Mouse (Mus musculus): ENCODE measurements around the gene Myo9a. TPM values are rescaled to one million over a fixed set of nuclear protein-coding genes. Genes with fewer than 3 reads are reported as not detected.
"Not testable (repeated sequence)": the region's sequence is repeated elsewhere in the genome, so short reads cannot be mapped to it uniquely, and the experiment has no call there.

The Myo9a gene
- polyA plus RNA-seq, 1 experiment from 2014 or later: 27.2 TPM

- H3K36me3 ChIP-seq (ENCODE audit: control insufficient read depth, insufficient read depth); H3K4me1 ChIP-seq (replicated peaks; ENCODE audit: control insufficient read depth, insufficient read depth, low read length); H3K9ac ChIP-seq (replicated peaks; ENCODE audit: low read depth, low read length); H3K27ac ChIP-seq (ENCODE audit: low read length); ATAC-seq; H3K9me3 ChIP-seq (ENCODE audit: control insufficient read depth, low read length); H3K4me2 ChIP-seq (ENCODE audit: low read length); H3K27me3 ChIP-seq (replicated peaks; ENCODE audit: control insufficient read depth, insufficient read depth, low read length); H3K4me3 ChIP-seq (replicated peaks; ENCODE audit: low read length): not testable (repeated sequence)
- 83% methylated on average over 3 of the region's 3 CpGs for whole genome bisulfite sequencing
Observed at GRCm38 (mm10) chr9:59806046-59806774, 55.5 kb downstream of the Myo9a start.

- Histone ChIP-seq H3K9me3 (ENCODE audit: control insufficient read depth, low read length) (no peaks in the 10 kb centered on the region), H3K4me1 (replicated peaks; ENCODE audit: control insufficient read depth, insufficient read depth, low read length) (no peaks in the 10 kb centered on the region), H3K36me3 (ENCODE audit: control insufficient read depth, insufficient read depth) (peaks cover 3% of the 10 kb centered on the region; the same call in 1 of the 2 replicates), H3K27me3 (replicated peaks; ENCODE audit: control insufficient read depth, insufficient read depth, low read length) (no peaks in the 10 kb centered on the region), H3K9ac (replicated peaks; ENCODE audit: low read depth, low read length) (no peak overlapping the region), H3K4me3 (replicated peaks; ENCODE audit: low read length) (no peak overlapping the region), H3K27ac (ENCODE audit: low read length) (no peak overlapping the region), H3K4me2 (ENCODE audit: low read length) (no peak overlapping the region)
- no peak for ATAC-seq
Observed at GRCm38 (mm10) chr9:59884551-59884950, 133.9 kb downstream of the Myo9a start.

- 93% methylated on average over 1 of the region's 1 CpGs for WGBS
- Histone ChIP-seq H3K9ac (replicated peaks; ENCODE audit: low read depth, low read length) (no peak overlapping the region), H3K27ac (ENCODE audit: low read length) (no peak overlapping the region), H3K4me1 (replicated peaks; ENCODE audit: control insufficient read depth, insufficient read depth, low read length) (no peaks in the 10 kb centered on the region), H3K36me3 (ENCODE audit: control insufficient read depth, insufficient read depth) (peaks cover 13% of the 10 kb centered on the region), H3K4me2 (ENCODE audit: low read length) (no peak overlapping the region), H3K4me3 (replicated peaks; ENCODE audit: low read length) (no peak overlapping the region), H3K27me3 (replicated peaks; ENCODE audit: control insufficient read depth, insufficient read depth, low read length) (no peaks in the 10 kb centered on the region), H3K9me3 (ENCODE audit: control insufficient read depth, low read length) (no peaks in the 10 kb centered on the region)
- no peak for ATAC-seq
Observed at GRCm38 (mm10) chr9:59903382-59903781, 152.7 kb downstream of the Myo9a start.

- Histone ChIP-seq H3K4me2 (ENCODE audit: low read length) (no peak overlapping the region), H3K9me3 (ENCODE audit: control insufficient read depth, low read length) (no peaks in the 10 kb centered on the region), H3K9ac (replicated peaks; ENCODE audit: low read depth, low read length) (no peak overlapping the region), H3K27me3 (replicated peaks; ENCODE audit: control insufficient read depth, insufficient read depth, low read length) (no peaks in the 10 kb centered on the region), H3K27ac (ENCODE audit: low read length) (no peak overlapping the region), H3K36me3 (ENCODE audit: control insufficient read depth, insufficient read depth) (peaks cover 7% of the 10 kb centered on the region; the same call in 1 of the 2 replicates), H3K4me3 (replicated peaks; ENCODE audit: low read length) (no peak overlapping the region), H3K4me1 (replicated peaks; ENCODE audit: control insufficient read depth, insufficient read depth, low read length) (no peaks in the 10 kb centered on the region)
- no peak for ATAC-seq
- 100% methylated on average over 1 of the region's 1 CpGs for WGBS
Observed at GRCm38 (mm10) chr9:59914761-59915160, 164.1 kb downstream of the Myo9a start.

GRCm38 (mm10) chr9:59930248-59930647 lies 179.6 kb downstream of the Myo9a start:
- Histone ChIP-seq H3K27ac (ENCODE audit: low read length) (no peak overlapping the region), H3K27me3 (replicated peaks; ENCODE audit: control insufficient read depth, insufficient read depth, low read length) (no peaks in the 10 kb centered on the region), H3K4me3 (replicated peaks; ENCODE audit: low read length) (no peak overlapping the region), H3K4me1 (replicated peaks; ENCODE audit: control insufficient read depth, insufficient read depth, low read length) (no peaks in the 10 kb centered on the region), H3K9ac (replicated peaks; ENCODE audit: low read depth, low read length) (no peak overlapping the region), H3K36me3 (ENCODE audit: control insufficient read depth, insufficient read depth) (peaks cover 4% of the 10 kb centered on the region), H3K4me2 (ENCODE audit: low read length) (no peak overlapping the region), H3K9me3 (ENCODE audit: control insufficient read depth, low read length) (no peaks in the 10 kb centered on the region)
- 76% methylated on average over 3 of the region's 3 CpGs for WGBS
- ATAC-seq: no peak

GRCm38 (mm10) chr9:59935866-59936265 lies 185.2 kb downstream of the Myo9a start:
- not testable (repeated sequence) for H3K9ac ChIP-seq (replicated peaks; ENCODE audit: low read depth, low read length); H3K36me3 ChIP-seq (ENCODE audit: control insufficient read depth, insufficient read depth); H3K27me3 ChIP-seq (replicated peaks; ENCODE audit: control insufficient read depth, insufficient read depth, low read length); ATAC-seq; H3K27ac ChIP-seq (ENCODE audit: low read length); H3K9me3 ChIP-seq (ENCODE audit: control insufficient read depth, low read length); H3K4me2 ChIP-seq (ENCODE audit: low read length); H3K4me1 ChIP-seq (replicated peaks; ENCODE audit: control insufficient read depth, insufficient read depth, low read length); H3K4me3 ChIP-seq (replicated peaks; ENCODE audit: low read length)
- WGBS: 81% methylated on average over 8 of the region's 8 CpGs

- ATAC-seq: no peak
- no peak overlapping the region for H3K27ac ChIP-seq (ENCODE audit: low read length)
- H3K4me2 ChIP-seq (ENCODE audit: low read length): no peak overlapping the region
- no peak overlapping the region for H3K9ac ChIP-seq (replicated peaks; ENCODE audit: low read depth, low read length)
- no peaks in the 10 kb centered on the region for H3K36me3 ChIP-seq (ENCODE audit: control insufficient read depth, insufficient read depth)
- H3K27me3 ChIP-seq (replicated peaks; ENCODE audit: control insufficient read depth, insufficient read depth, low read length): no peaks in the 10 kb centered on the region
- no peak overlapping the region for H3K4me3 ChIP-seq (replicated peaks; ENCODE audit: low read length)
- no peaks in the 10 kb centered on the region for H3K9me3 ChIP-seq (ENCODE audit: control insufficient read depth, low read length)
- 73% methylated on average over 8 of the region's 8 CpGs for WGBS
- H3K4me1 ChIP-seq (replicated peaks; ENCODE audit: control insufficient read depth, insufficient read depth, low read length): no peaks in the 10 kb centered on the region
Observed at GRCm38 (mm10) chr9:59938529-59938928, 187.8 kb downstream of the Myo9a start.

- Histone ChIP-seq H3K27me3 (replicated peaks; ENCODE audit: control insufficient read depth, insufficient read depth, low read length) (no peaks in the 10 kb centered on the region), H3K27ac (ENCODE audit: low read length) (no peak overlapping the region), H3K9ac (replicated peaks; ENCODE audit: low read depth, low read length) (no peak overlapping the region), H3K4me1 (replicated peaks; ENCODE audit: control insufficient read depth, insufficient read depth, low read length) (no peaks in the 10 kb centered on the region), H3K4me2 (ENCODE audit: low read length) (no peak overlapping the region), H3K4me3 (replicated peaks; ENCODE audit: low read length) (no peak overlapping the region), H3K36me3 (ENCODE audit: control insufficient read depth, insufficient read depth) (no peaks in the 10 kb centered on the region), H3K9me3 (ENCODE audit: control insufficient read depth, low read length) (no peaks in the 10 kb centered on the region)
- 83% methylated on average over 2 of the region's 2 CpGs for WGBS
- no peak for ATAC-seq
Observed at GRCm38 (mm10) chr9:59939691-59940090, 189.0 kb downstream of the Myo9a start.

- no peaks in the 10 kb centered on the region for H3K36me3 ChIP-seq (ENCODE audit: control insufficient read depth, insufficient read depth)
- H3K4me3 ChIP-seq (replicated peaks; ENCODE audit: low read length): no peak overlapping the region
- H3K4me1 ChIP-seq (replicated peaks; ENCODE audit: control insufficient read depth, insufficient read depth, low read length): no peaks in the 10 kb centered on the region
- H3K27me3 ChIP-seq (replicated peaks; ENCODE audit: control insufficient read depth, insufficient read depth, low read length): no peaks in the 10 kb centered on the region
- no peak for ATAC-seq
- H3K9me3 ChIP-seq (ENCODE audit: control insufficient read depth, low read length): no peaks in the 10 kb centered on the region
- no peak overlapping the region for H3K27ac ChIP-seq (ENCODE audit: low read length)
- no peak overlapping the region for H3K9ac ChIP-seq (replicated peaks; ENCODE audit: low read depth, low read length)
- H3K4me2 ChIP-seq (ENCODE audit: low read length): no peak overlapping the region
- 76% methylated on average over 11 of the region's 12 CpGs for whole genome bisulfite sequencing
Observed at GRCm38 (mm10) chr9:59940913-59941884, 190.5 kb downstream of the Myo9a start.
